Mouse (Mus musculus): ENCODE data around the gene Pif1. TPM values are rescaled to one million over a fixed set of nuclear protein-coding genes. Genes with fewer than 3 reads are reported as not detected.

Pif1 gene
- polyA plus RNA-seq, 1 experiment from 2014 or later, result 31.9 TPM

DNA sequence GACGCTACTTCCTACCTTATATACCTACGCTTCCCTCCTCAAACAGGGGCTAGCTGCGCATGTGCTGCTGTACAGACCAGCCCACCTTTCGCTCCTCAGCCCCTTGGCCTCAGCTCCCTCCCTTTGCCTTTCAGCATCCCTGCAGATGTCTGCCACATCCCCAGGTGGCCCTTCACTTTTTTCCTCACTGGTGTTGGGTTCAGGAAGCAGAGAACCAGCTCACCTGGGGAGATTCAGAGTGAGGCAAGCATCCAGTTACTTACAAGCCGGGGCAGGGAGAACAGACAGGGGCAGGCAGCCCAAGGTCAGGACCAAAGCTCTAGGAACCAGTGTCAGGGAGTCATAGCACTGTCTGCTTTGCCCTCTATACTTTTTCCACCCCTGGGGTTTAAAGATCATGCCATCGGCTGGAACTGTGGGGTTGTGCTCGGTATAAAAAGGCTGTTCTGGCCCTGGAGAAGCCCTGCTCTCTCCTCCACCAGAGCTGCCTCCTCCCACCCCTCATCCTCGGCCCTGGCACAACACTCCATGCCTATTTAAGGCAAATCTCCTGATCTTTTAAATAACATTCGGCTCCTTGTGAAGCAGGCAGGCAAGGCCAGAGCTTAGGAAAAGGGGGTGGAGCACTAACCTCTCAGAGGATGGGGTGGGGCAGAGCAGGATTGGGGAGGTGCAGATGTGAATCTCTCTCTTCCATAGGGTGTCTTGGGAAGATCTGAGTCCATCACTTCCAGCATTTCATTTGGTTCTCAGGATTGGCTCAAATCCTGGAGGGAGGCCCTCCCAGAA is 19.6 kb downstream of the Pif1 start:
- no peak for DNase-seq (ENCODE audit: extremely low spot score, low spot score)
- Histone ChIP-seq H3K9me3 (no peaks in the 10 kb centered on the region), H3K27me3 (ENCODE audit: poor library complexity, severe bottlenecking) (peaks cover 10% of the 10 kb centered on the region), H3K36me3 (replicated peaks) (no peaks in the 10 kb centered on the region), H3K4me3 (no peak overlapping the region), H3K27ac (no peak overlapping the region), H3K4me1 (peaks cover 14% of the 10 kb centered on the region)
- 26% methylated on average over 9 of the region's 9 CpGs for WGBS

DNA sequence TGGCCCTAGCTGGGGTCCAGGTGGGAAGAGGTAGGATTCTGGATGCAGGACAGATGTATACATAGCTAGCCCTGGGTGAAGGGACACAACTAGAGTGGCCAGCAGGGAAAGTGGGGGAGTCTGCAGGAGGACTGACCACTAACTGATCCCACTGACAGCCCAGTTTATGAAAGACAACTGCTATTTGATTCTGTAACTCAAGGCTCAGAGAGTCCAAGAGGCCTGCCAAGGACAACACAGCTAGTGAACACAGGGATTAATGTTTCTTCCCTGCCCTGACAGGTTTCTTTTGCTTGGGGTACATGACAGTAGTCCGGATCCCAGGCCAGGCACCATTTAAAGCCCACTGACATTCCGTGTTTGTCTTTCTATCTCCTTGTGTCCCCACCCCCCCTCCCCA is 20.2 kb downstream of the Pif1 start:
- Histone ChIP-seq H3K9me3 (no peaks in the 10 kb centered on the region), H3K4me3 (no peak overlapping the region), H3K27me3 (ENCODE audit: poor library complexity, severe bottlenecking) (peaks cover 10% of the 10 kb centered on the region), H3K36me3 (replicated peaks) (no peaks in the 10 kb centered on the region), H3K27ac (no peak overlapping the region), H3K4me1 (peaks cover 14% of the 10 kb centered on the region)
- no peak for DNase-seq (ENCODE audit: extremely low spot score, low spot score)
- WGBS, result 46% methylated on average over 2 of the region's 2 CpGs

DNA sequence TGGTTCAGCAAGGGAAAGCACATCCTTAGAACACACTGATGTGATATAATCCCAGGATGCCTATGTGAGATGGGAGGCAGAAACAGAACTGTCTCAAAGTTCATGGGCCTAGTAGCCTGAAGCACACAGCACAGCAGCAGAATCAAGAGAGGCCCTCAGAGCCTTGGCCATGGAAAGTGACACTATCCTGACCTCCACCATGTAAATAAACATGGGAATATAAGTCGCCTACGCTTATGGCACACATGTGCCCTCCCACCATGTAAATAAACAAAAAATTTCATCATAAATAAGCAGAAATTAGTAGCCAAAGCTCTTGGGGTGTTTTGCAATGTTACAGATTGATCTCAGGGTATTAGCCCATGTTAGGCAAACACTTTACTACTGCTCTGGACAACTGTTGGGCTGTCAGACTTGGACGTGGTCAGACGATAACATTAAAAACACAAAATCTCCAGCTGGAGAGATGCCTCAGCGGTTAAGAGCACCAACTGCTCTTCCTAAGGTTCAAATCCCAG is 25.1 kb downstream of the Pif1 start:
- WGBS, result 89% methylated on average over 5 of the region's 5 CpGs
- no peaks in the 10 kb centered on the region for H3K4me1 ChIP-seq
- no peak overlapping the region for H3K4me3 ChIP-seq
- no peaks in the 10 kb centered on the region for H3K9me3 ChIP-seq
- DNase-seq (ENCODE audit: extremely low spot score, low spot score), result no peak
- no peaks in the 10 kb centered on the region for H3K36me3 ChIP-seq (replicated peaks)
- H3K27me3 ChIP-seq (ENCODE audit: poor library complexity, severe bottlenecking), result 0 out of 2 replicates have a peak, but pooled peaks cover under 1% of the 10 kb centered on the region
- no peak overlapping the region for H3K27ac ChIP-seq

DNA sequence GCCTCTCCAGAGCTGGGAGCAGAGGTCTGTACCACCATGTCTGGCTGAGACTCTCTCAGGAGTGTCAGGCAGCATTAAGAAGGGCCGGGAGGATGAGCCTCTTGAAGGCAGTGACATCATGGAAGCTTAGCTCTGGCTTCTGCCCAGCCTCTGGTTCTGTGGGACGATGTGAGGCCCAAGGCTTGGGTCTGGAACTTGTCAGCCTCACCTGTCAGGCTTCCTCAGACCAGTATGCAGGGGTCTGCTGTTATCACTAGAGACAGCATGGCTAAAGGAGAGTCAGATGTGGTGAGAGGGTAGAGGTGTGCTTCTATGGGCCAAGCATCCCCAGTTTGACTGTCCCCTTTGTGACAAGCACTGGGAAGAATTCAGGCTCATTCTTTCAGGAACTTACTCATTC is 26.1 kb downstream of the Pif1 start:
- H3K4me3 ChIP-seq, result no peak overlapping the region
- WGBS, result 71% methylated on average over 2 of the region's 2 CpGs
- H3K36me3 ChIP-seq (replicated peaks), result no peaks in the 10 kb centered on the region
- no peaks in the 10 kb centered on the region for H3K9me3 ChIP-seq
- H3K4me1 ChIP-seq, result peaks cover 4% of the 10 kb centered on the region; the same call in 1 of the 2 replicates
- DNase-seq (ENCODE audit: extremely low spot score, low spot score), result no peak
- no peaks in the 10 kb centered on the region for H3K27me3 ChIP-seq (ENCODE audit: poor library complexity, severe bottlenecking)
- H3K27ac ChIP-seq, result no peak overlapping the region

GRCm38 (mm10) chr9:65619311-65619710 is 32.4 kb downstream of the Pif1 start:
- 65% methylated on average over 3 of the region's 3 CpGs for WGBS
- Histone ChIP-seq H3K4me1 (peaks cover 4% of the 10 kb centered on the region; the same call in 1 of the 2 replicates), H3K27ac (no peak overlapping the region), H3K27me3 (ENCODE audit: poor library complexity, severe bottlenecking) (no peaks in the 10 kb centered on the region), H3K9me3 (no peaks in the 10 kb centered on the region), H3K4me3 (no peak overlapping the region), H3K36me3 (replicated peaks) (no peaks in the 10 kb centered on the region)
- DNase-seq (ENCODE audit: extremely low spot score, low spot score), result no peak

GRCm38 (mm10) chr9:65621196-65621595 is 34.2 kb downstream of the Pif1 start:
- Histone ChIP-seq H3K36me3 (replicated peaks) (no peaks in the 10 kb centered on the region), H3K27ac (no peak overlapping the region), H3K4me1 (peaks cover 4% of the 10 kb centered on the region; the same call in 1 of the 2 replicates), H3K4me3 (no peak overlapping the region), H3K9me3 (no peaks in the 10 kb centered on the region), H3K27me3 (ENCODE audit: poor library complexity, severe bottlenecking) (peaks cover 6% of the 10 kb centered on the region)
- WGBS, result 90% methylated on average over 4 of the region's 4 CpGs
- no peak for DNase-seq (ENCODE audit: extremely low spot score, low spot score)

DNA sequence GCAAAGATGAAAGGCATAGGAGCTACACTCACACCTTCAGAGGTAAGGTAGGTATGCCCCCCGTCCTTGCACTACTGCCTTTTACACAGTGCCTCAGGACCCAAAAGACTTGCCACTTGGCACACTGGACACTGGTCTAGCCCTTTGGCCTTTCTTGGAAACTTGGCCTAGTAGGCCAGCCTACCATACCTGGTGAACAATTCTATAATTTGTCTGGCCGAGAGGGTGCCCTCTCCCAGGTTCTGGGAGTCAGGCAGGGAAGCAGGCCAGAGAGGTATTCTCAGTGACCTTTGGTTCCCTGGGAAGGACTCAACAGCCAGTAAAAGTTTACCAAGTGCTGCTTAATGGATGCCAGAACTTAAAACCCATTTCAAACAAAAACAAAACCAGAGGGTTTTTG is 34.7 kb downstream of the Pif1 start:
- Histone ChIP-seq H3K27me3 (ENCODE audit: poor library complexity, severe bottlenecking) (peaks cover 11% of the 10 kb centered on the region), H3K27ac (no peak overlapping the region), H3K4me3 (no peak overlapping the region), H3K4me1 (peaks cover 4% of the 10 kb centered on the region; the same call in 1 of the 2 replicates), H3K36me3 (replicated peaks) (no peaks in the 10 kb centered on the region), H3K9me3 (no peaks in the 10 kb centered on the region)
- WGBS, result 75% methylated on average over 2 of the region's 2 CpGs
- DNase-seq (ENCODE audit: extremely low spot score, low spot score), result no peak

GRCm38 (mm10) chr9:65622826-65623225 is 35.9 kb downstream of the Pif1 start:
- no peaks in the 10 kb centered on the region for H3K9me3 ChIP-seq
- no peak for DNase-seq (ENCODE audit: extremely low spot score, low spot score)
- no peak overlapping the region for H3K4me3 ChIP-seq
- no peak overlapping the region for H3K27ac ChIP-seq
- peaks cover 23% of the 10 kb centered on the region for H3K27me3 ChIP-seq (ENCODE audit: poor library complexity, severe bottlenecking)
- 87% methylated on average over 5 of the region's 5 CpGs for WGBS
- no peaks in the 10 kb centered on the region for H3K36me3 ChIP-seq (replicated peaks)
- no peaks in the 10 kb centered on the region for H3K4me1 ChIP-seq

DNA sequence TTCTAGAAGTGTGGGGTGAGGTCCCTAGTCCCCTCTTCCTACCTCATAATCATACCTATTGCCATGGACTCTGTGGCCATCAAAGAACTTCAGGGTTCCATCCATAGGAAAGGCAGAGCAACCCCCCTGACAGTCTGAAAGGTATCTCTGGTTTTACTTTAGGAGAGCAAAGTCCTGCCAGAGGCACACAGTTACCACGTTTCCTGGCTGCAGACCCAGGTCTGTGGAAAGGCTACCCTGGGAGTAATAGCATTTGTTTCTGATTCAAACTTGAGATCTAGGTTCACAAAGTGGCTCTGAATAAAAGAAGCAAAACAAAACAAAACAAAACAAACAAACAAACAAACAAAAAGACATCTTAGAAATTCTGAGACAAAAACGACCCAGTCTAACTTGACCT is 37.3 kb downstream of the Pif1 start:
- 76% methylated on average over 2 of the region's 2 CpGs for WGBS
- Histone ChIP-seq H3K27me3 (ENCODE audit: poor library complexity, severe bottlenecking) (peaks cover 37% of the 10 kb centered on the region), H3K4me1 (peaks cover 6% of the 10 kb centered on the region), H3K27ac (no peak overlapping the region), H3K4me3 (no peak overlapping the region), H3K36me3 (replicated peaks) (no peaks in the 10 kb centered on the region), H3K9me3 (no peaks in the 10 kb centered on the region)
- no peak for DNase-seq (ENCODE audit: extremely low spot score, low spot score)

DNA sequence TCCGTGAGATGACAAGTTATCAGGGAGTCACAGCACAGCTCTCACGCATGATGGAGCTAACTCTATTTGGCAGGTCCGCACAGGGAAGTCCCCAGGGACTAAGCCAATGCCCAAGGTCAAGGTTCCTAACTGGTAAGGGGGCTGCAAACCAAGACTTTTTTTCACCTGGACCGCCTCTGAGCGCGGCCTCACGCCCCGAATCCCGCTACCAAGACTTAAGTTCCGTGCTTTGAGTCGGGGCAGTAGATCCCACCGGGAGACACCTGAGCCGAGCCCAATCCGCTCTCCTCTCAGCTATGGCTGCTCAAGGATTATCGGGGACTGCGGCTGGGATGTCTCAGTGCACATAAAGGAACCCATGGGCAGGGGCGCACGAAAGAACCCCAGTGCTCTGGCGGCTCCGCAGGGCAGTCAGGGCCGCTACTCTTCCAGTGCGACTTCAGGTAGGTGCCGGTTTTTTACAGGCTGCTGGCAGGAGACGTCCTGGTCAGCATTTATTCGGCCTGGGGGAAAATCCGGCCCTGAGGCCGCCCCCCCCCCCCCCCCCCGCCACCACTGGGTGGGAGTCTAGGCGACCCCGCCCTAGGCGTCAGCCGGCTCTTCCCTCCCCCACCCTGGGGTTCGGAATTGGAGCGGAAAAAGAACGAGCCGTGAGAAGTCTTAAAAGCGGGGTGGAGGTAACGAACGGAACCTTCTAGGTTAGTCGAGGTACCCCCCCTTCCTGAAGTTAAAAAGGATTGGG is 42.2 kb downstream of the Pif1 start, which contains the start of gene Rbpms2:
Rbpms2 (plus strand) TSS at position 624 of the 742 bp plus-strand sequence.
- Histone ChIP-seq H3K4me3 (peak within 1 kb of the TSS; percentile 72), H3K36me3 (replicated peaks) (no peaks in the 10 kb centered on the region), H3K27ac (peak within 1 kb of the TSS; percentile 87), H3K4me1 (peaks cover 35% of the 10 kb centered on the region), H3K27me3 (ENCODE audit: poor library complexity, severe bottlenecking) (peaks cover 77% of the 10 kb centered on the region), H3K9me3 (no peaks in the 10 kb centered on the region)
- DNase-seq (ENCODE audit: extremely low spot score, low spot score), result peak; percentile 43
- 1% methylated on average over 36 of the region's 40 CpGs for WGBS

- under 1% methylated on average over 68 of the region's 83 CpGs for WGBS
These were observed 43.0 kb downstream of the Pif1 start for GRCm38 (mm10) chr9:65629767-65630630.

GRCm38 (mm10) chr9:65630631-65631353 is 43.8 kb downstream of the Pif1 start:
- Histone ChIP-seq H3K9me3 (no peaks in the 10 kb centered on the region), H3K27me3 (ENCODE audit: poor library complexity, severe bottlenecking) (peaks cover 82% of the 10 kb centered on the region), H3K36me3 (replicated peaks) (no peaks in the 10 kb centered on the region), H3K4me1 (peaks cover 35% of the 10 kb centered on the region), H3K4me3 (peak overlapping the region; percentile 72), H3K27ac (peak overlapping the region; percentile 87)
- WGBS, result under 1% methylated on average over 74 of the region's 78 CpGs
- peak; percentile 59 for DNase-seq (ENCODE audit: extremely low spot score, low spot score)

More at GRCm38 (mm10) chr9:65629767-65630630, 43.0 kb downstream of the Pif1 start:
- Histone ChIP-seq H3K4me3 (peak overlapping the region; percentile 72), H3K27me3 (ENCODE audit: poor library complexity, severe bottlenecking) (peaks cover 78% of the 10 kb centered on the region), H3K36me3 (replicated peaks) (no peaks in the 10 kb centered on the region), H3K9me3 (no peaks in the 10 kb centered on the region), H3K27ac (peak overlapping the region; percentile 87), H3K4me1 (peaks cover 35% of the 10 kb centered on the region)
- DNase-seq (ENCODE audit: extremely low spot score, low spot score), result peak; percentile 69
